Mouse (Mus musculus) cerebellum, adult 18-20 months (tissue): ENCODE results near the gene Gin1.

Experiments used
- DNase-seq, 2 experiments: peaks; one replicate each; pipeline ENCODE4 v3.0.0; 2021

The Gin1 gene

DNA sequence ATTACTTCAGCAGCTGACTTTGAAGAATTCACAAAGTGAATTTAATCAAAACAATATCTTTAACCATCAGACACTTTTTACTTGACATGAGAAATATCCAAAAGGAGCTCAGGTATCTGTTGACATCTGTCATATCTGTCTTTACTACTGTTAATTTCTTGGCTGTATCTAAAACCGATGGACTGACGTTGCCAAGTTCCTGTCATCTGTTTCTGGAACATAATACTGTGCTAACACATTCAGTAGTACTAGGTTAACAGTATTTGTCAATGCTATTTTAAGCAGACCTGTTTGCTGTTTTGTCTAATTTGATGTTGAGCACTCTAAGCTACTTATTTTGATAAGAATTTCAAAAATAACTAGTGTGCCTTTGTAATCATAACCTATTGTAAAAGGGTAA lies 18.5 kb downstream of the Gin1 start:
- no peak for DNase-seq

- no peak for DNase-seq
Measured at GRCm38 (mm10) chr1:97794110-97794509, 24.1 kb downstream of the Gin1 start.

DNA sequence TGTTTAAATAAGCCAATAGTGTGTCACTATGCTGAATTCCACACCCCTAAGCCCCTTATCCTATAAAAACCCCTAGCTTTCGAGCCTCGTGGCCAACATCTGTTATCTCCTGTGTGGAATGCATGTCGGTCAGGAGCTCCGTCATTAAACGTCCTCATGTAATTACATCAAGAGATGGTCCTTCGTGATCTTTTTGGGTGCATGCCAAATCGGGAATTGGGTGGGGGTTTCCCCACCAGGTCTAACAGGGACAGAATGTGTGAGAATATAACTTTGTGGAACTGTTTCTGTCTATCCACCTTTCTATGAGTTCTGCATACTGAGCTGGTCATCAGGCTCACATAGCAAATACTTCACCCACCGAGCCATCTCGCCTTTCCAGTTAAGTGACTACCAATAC lies 26.0 kb downstream of the Gin1 start:
- no peak for DNase-seq

GRCm38 (mm10) chr1:97802207-97802902 lies 32.4 kb downstream of the Gin1 start:
- DNase-seq = no peak

GRCm38 (mm10) chr1:97804520-97804919 lies 34.5 kb downstream of the Gin1 start:
- DNase-seq = no peak

DNA sequence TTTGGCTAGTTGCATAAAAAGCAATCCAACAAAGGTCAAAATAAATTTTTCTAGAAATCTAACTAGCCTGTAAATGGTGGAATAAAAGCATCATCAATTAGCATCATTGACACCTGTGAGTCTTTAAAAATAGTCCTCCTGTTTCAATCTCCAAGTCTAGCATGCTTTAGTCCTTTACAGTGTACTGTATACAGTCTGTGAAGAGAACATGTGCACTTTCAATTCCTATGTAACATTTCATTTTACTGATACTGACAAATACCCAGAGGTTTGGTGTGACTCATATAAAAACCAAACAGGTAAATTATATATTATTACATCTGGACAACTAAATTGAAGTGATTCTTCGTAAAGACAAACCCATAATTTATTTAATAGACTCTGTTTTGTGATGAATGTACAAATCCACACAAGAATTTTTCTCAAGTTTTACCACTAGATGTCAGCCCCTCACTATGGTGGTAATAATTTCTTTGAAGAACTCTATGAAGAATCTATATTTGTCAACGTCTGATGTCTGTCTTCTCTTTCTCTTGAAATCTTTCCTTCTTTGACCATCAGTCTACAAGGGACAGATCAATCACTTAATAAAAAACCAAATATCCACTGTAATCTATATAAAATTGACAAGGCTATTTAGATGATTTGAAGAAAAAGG lies 39.4 kb downstream of the Gin1 start:
- no peak for DNase-seq

GRCm38 (mm10) chr1:97821282-97821681 lies 51.3 kb downstream of the Gin1 start:
- DNase-seq = no peak

GRCm38 (mm10) chr1:97822203-97822602 lies 52.2 kb downstream of the Gin1 start:
- no peak for DNase-seq

DNA sequence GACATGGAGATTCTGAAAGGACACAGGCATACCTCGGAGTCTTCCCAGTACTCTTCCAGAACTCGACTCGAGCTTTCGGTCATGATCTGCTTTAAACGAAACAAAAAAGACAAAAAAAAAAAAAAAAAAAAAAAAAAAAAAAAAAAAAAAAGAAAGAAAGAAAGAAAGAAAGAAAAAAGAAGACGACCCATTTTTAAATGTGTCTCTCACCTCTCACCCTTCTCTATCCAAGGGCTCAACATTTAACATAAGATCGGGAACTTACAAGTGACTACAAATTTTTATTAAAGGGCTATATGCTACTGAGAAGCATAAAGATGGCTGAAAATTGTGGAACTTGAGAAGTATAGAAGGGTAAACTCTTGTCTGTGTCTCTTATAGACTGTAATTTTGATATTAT lies 52.9 kb downstream of the Gin1 start:
- no peak for DNase-seq

DNA sequence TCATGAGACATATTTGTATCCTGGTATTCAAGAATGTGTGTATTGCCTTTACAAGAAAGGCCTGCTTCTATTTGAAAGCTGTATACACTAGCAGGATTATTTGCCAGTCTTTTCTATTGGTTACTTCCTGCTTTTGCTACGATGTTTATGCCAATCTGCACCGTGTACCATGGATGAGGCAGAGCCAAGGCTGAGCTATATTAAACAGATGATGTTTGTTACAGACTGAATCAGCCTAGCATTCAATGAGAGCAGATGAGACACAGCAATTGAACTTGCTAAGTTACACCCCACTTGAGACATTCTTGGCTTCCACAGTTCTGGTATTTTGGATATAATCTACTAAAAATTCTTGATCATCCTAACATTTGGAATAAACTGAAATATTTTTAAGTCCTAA lies 57.6 kb downstream of the Gin1 start:
- DNase-seq = no peak

- no peak for DNase-seq
Measured at GRCm38 (mm10) chr1:97828087-97828486, 58.1 kb downstream of the Gin1 start.

GRCm38 (mm10) chr1:97833466-97834353 lies 63.7 kb downstream of the Gin1 start:
- peak; percentile 6 to 7 for DNase-seq

GRCm38 (mm10) chr1:97834354-97834822 lies 64.4 kb downstream of the Gin1 start:
- DNase-seq = no peak
